Mouse (Mus musculus): ENCODE results near the gene Rnf222. TPM values are rescaled to one million over a fixed set of nuclear protein-coding genes. Genes with fewer than 3 reads are reported as not detected.

Gene Rnf222
- total and polyA plus RNA-seq, 3 experiments, result 0.23 to 0.28 TPM; not detected in 1

DNA sequence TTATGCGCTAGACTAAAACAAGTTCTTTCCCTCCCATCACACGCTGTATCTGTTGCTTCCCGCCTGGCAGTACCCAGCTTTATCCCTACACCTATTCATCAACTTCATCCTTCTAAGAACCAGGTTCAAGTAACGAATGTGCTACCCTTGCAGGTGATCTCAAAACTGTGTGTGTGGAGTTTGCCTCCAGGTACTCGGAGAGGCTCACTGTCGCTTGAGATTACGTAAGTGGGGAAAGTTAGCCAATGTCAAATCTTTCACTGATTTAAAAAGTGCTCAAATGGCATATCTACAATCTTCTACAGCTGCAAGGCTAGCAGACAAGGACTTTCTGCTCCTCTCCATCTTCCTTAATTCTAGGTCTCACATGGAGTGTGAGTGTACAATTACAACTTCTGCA is 37.5 kb upstream of the Rnf222 start:
- Histone ChIP-seq H3K27me3 (ENCODE audit: control insufficient read depth in 1 of 2, insufficient read depth in 2 of 2, low read length in 2 of 2) (no peaks in the 10 kb centered on the region), H3K9ac (ENCODE audit: control insufficient read depth, low read depth, low read length, poor library complexity, severe bottlenecking) (peak overlapping the region; percentile 23; the same call in 1 of the 2 replicates), H3K36me3 (ENCODE audit: control insufficient read depth in 1 of 2, insufficient read depth in 2 of 2, low read length in 2 of 2) (peaks cover 14 to 40% of the 10 kb centered on the region in 2 experiments), H3K4me3 (ENCODE audit: control insufficient read depth in 1 of 2, insufficient read depth in 1 of 2, low read depth in 2 of 2, low read length in 2 of 2) (peak overlapping the region in 1 of 2 experiments; percentile 99; a peak in 3 of 4 replicates), H3K9me3 (replicated peaks; ENCODE audit: insufficient read depth, low read length) (no peaks in the 10 kb centered on the region), H3K4me1 (ENCODE audit: control insufficient read depth in 1 of 2, insufficient read depth in 2 of 2, low read length in 2 of 2) (peaks cover 13 to 31% of the 10 kb centered on the region in 2 experiments), H3K27ac (ENCODE audit: control insufficient read depth, low read depth, low read length) (no peak overlapping the region), H3K79me2 (ENCODE audit: control insufficient read depth, insufficient read depth, low read length, poor library complexity) (peaks cover 54% of the 10 kb centered on the region)
- DNase-seq (ENCODE audit: low read depth, low spot score), result no peak
- TF ChIP-seq USF2 (IDR thresholded peaks at IDR 0.05; ENCODE audit: borderline replicate concordance in 1 of 2, insufficient read depth in 1 of 2, low read depth in 1 of 2, low read length in 2 of 2) (no peak), MXI1 (IDR thresholded peaks at IDR 0.05; ENCODE audit: low read depth, low read length) (0 out of 2 replicates have a peak, but pooled peaks have one; percentile 42)

DNA sequence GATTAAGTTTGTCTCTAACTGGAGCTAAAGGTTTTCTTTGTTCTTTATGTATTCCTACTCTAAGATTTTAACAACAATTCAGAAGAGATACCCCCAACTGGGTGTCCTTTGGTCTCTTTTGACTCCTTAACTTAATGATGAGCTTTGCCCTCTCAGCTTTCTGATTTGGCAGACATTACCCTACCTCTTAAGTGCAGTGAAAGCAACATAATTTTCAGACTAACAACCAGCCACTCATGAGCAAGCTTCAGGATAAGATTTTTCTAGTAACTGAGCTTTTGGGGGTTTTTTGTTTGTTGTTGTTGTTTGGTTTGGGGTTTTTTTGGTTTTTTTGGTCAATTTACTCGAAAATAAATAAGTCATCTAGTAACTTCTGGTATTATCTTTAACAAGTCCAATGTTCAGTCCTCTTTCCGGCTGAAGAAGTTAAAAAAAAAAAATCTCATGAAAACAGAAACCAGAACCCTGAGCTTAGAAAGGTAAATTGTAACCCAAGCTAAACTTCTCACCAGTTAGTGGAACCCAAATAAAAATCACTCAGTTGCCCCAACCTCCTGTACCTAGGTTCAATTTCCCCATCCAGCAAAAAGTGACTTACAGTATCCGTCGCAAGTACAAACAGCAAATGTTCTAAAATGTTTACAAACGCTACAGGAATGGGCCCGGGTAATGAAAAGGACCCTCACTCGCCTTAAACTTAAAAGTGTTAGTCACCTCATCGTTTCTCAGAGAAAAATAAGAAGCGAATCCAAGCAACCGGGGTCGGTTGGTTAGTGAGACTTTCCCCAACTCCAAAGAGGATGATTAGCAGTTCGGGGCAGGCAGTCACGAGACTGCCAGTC is 36.5 kb upstream of the Rnf222 start:
- TF ChIP-seq NRF1 (IDR thresholded peaks at IDR 0.05; ENCODE audit: insufficient read depth, low read depth, low read length, poor library complexity, severe bottlenecking), result 0 out of 2 replicates have a peak, but pooled peaks have one; percentile 2
- TF ChIP-seq POLR2AphosphoS5 (IDR thresholded peaks at IDR 0.05; ENCODE audit: borderline replicate concordance, low read depth, low read length), result no peak
- no peak for TF ChIP-seq MXI1 (IDR thresholded peaks at IDR 0.05; ENCODE audit: low read depth, low read length)
- TF ChIP-seq BHLHE40 (IDR thresholded peaks at IDR 0.05; ENCODE audit: borderline replicate concordance, low read depth, low read length), result peak; percentile 82; the same call in 1 of the 2 replicates
- TF ChIP-seq ZNF384 (IDR thresholded peaks at IDR 0.05; ENCODE audit: low read depth, low read length), result peak; percentile 72
- peak; percentile 54; the same call in 1 of the 2 replicates for TF ChIP-seq USF1 (IDR thresholded peaks at IDR 0.05; ENCODE audit: low read depth, low read length)
- TF ChIP-seq RAD21 (IDR thresholded peaks at IDR 0.05; ENCODE audit: low read depth, low read length), result no peak
- TF ChIP-seq POLR2A (IDR thresholded peaks at IDR 0.05; ENCODE audit: control insufficient read depth in 1 of 2, insufficient read depth in 1 of 2, low read depth in 1 of 2, low read length in 2 of 2, poor library complexity in 1 of 2), result no peak
- peak; percentile 91 for TF ChIP-seq CHD1 (IDR thresholded peaks at IDR 0.05; ENCODE audit: low read depth, low read length)

DNA sequence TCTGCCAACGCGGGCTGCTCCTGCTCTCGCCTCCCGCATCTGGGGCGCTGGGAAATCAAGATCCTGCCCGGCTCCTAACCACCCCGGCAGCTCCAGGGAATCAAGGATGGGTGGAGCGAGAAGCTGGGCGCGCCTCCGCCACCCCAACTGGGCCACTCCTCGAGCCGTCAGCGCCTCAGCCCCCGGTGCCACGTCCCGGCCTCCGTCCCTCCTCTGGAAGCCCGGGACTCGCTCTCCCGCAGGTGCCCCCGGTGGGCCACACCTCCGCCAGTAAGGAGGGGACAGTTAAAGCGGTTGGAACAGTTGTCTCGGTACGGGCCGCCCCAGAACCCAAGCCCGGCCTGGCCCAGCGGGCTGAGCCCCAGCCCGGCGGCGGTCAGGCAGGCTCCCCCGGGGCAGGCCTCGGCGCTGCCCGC is 35.9 kb upstream of the Rnf222 start:
- H3K36me3 ChIP-seq (ENCODE audit: control insufficient read depth in 1 of 2, insufficient read depth in 2 of 2, low read length in 2 of 2), result peaks cover 4 to 38% of the 10 kb centered on the region in 2 experiments
- DNase-seq (ENCODE audit: low read depth, low spot score), result no peak
- peaks cover 42% of the 10 kb centered on the region for H3K79me2 ChIP-seq (ENCODE audit: control insufficient read depth, insufficient read depth, low read length, poor library complexity)
- peak overlapping the region; percentile 92 to 99 for H3K4me3 ChIP-seq (ENCODE audit: control insufficient read depth in 1 of 2, insufficient read depth in 1 of 2, low read depth in 2 of 2, low read length in 2 of 2)
- no peak for TF ChIP-seq USF2 (IDR thresholded peaks at IDR 0.05; ENCODE audit: borderline replicate concordance in 1 of 2, insufficient read depth in 1 of 2, low read depth in 1 of 2, low read length in 2 of 2)
- TF ChIP-seq NRF1 (IDR thresholded peaks at IDR 0.05; ENCODE audit: insufficient read depth, low read depth, low read length, poor library complexity, severe bottlenecking), result 0 out of 2 replicates have a peak, but pooled peaks have one; percentile 1
- peak in 1 of 2 experiments; percentile 11; a peak in 1 of 4 replicates for TF ChIP-seq EP300 (IDR thresholded peaks at IDR 0.05; ENCODE audit: low read depth in 1 of 2, low read length in 2 of 2)
- peaks cover 13 to 37% of the 10 kb centered on the region in 2 experiments for H3K4me1 ChIP-seq (ENCODE audit: control insufficient read depth in 1 of 2, insufficient read depth in 2 of 2, low read length in 2 of 2)
- peak overlapping the region; percentile 95 for H3K9ac ChIP-seq (ENCODE audit: control insufficient read depth, low read depth, low read length, poor library complexity, severe bottlenecking)
- H3K27ac ChIP-seq (ENCODE audit: control insufficient read depth, low read depth, low read length), result peak overlapping the region; percentile 92
- no peaks in the 10 kb centered on the region for H3K27me3 ChIP-seq (ENCODE audit: control insufficient read depth in 1 of 2, insufficient read depth in 2 of 2, low read length in 2 of 2)
- no peaks in the 10 kb centered on the region for H3K9me3 ChIP-seq (replicated peaks; ENCODE audit: insufficient read depth, low read length)

More for the DNA sequence above, 36.5 kb upstream of the Rnf222 start:
- Histone ChIP-seq H3K4me1 (ENCODE audit: control insufficient read depth in 1 of 2, insufficient read depth in 2 of 2, low read length in 2 of 2) (peaks cover 13 to 37% of the 10 kb centered on the region in 2 experiments), H3K79me2 (ENCODE audit: control insufficient read depth, insufficient read depth, low read length, poor library complexity) (peaks cover 47% of the 10 kb centered on the region), H3K4me3 (ENCODE audit: control insufficient read depth in 1 of 2, insufficient read depth in 1 of 2, low read depth in 2 of 2, low read length in 2 of 2) (peak overlapping the region; percentile 92 to 99), H3K27ac (ENCODE audit: control insufficient read depth, low read depth, low read length) (peak overlapping the region; percentile 92), H3K27me3 (ENCODE audit: control insufficient read depth in 1 of 2, insufficient read depth in 2 of 2, low read length in 2 of 2) (no peaks in the 10 kb centered on the region), H3K9ac (ENCODE audit: control insufficient read depth, low read depth, low read length, poor library complexity, severe bottlenecking) (peak overlapping the region; percentile 95), H3K9me3 (replicated peaks; ENCODE audit: insufficient read depth, low read length) (no peaks in the 10 kb centered on the region), H3K36me3 (ENCODE audit: control insufficient read depth in 1 of 2, insufficient read depth in 2 of 2, low read length in 2 of 2) (peaks cover 8 to 41% of the 10 kb centered on the region in 2 experiments)
- peak; percentile 71 for DNase-seq (ENCODE audit: low read depth, low spot score)

Measured in MEL (cell line).